ENCODE assay signal across 22 mouse cellular contexts in genomic region chr12:93273652-93274051, GRCm38 (mm10).
DNase-seq lines count a peak whose midpoint lies in the region; ATAC-seq and TF ChIP-seq lines count a peak whose summit lies in the region.
"Had no signal": no experiment of that assay in that cellular context is flagged by ENCODE, and none has a peak within 500 bp of the region (broad histone marks: within the 10 kb centered on the region; RNA-seq: fewer than 3 reads in every experiment).

No protein-coding gene starts in this region.

- H3K27me3 ChIP-seq in kidney, adult 2 months (replicated peaks; ENCODE audit: control insufficient read depth, insufficient read depth, low read length) = no peaks in the 10 kb centered on the region
- no peaks in the 10 kb centered on the region for H3K27me3 ChIP-seq in kidney, embryonic 15.5 days
- H3K27me3 ChIP-seq: embryonic facial prominence, embryonic 12.5 days; forebrain, embryonic 13.5 days; hindbrain, embryonic 12.5 days had no signal

- H3K4me1 ChIP-seq in kidney, adult 2 months (ENCODE audit: control insufficient read depth, insufficient read depth, low read length) = peaks cover 3% of the 10 kb centered on the region; the same call in 1 of the 2 replicates
- H3K4me1 ChIP-seq in kidney, embryonic 15.5 days = no peaks in the 10 kb centered on the region
- H3K4me1 ChIP-seq: embryonic facial prominence, embryonic 12.5 days; forebrain, embryonic 13.5 days; heart, embryonic 10.5 days; hindbrain, embryonic 12.5 days had no signal

- ATAC-seq in kidney, embryonic 15.5 days (replicated peaks; ENCODE audit: low FRiP score) = peak; percentile 97
- ATAC-seq: forebrain, embryonic 13.5 days; forebrain, postnatal 0 days; hindbrain, embryonic 16.5 days had no signal

- TF ChIP-seq POLR2A in kidney, adult 2 months (IDR thresholded peaks at IDR 0.05; ENCODE audit: low read depth, low read length) = no peak

- intact Hi-C loops in left cerebral cortex, postnatal 4 days (cut with DNase I) = no loop called here

- H3K27ac ChIP-seq in kidney, adult 2 months (ENCODE audit: insufficient read depth, low read depth, low read length) = no peak overlapping the region
- H3K27ac ChIP-seq in kidney, embryonic 15.5 days = no peak overlapping the region
- H3K27ac ChIP-seq: embryonic facial prominence, embryonic 12.5 days; forebrain, embryonic 13.5 days; gastrocnemius, adult 2 months; heart, embryonic 10.5 days; hindbrain, embryonic 12.5 days had no signal

- WGBS in kidney, adult 2 months = 24% methylated on average over 2 of the region's 2 CpGs
- 59% methylated on average over 2 of the region's 2 CpGs for WGBS in kidney, embryonic 15.5 days

- no peaks in the 10 kb centered on the region for H3K36me3 ChIP-seq in kidney, adult 2 months (ENCODE audit: control insufficient read depth, insufficient read depth, low read length)
- H3K36me3 ChIP-seq in kidney, embryonic 15.5 days = no peaks in the 10 kb centered on the region
- H3K36me3 ChIP-seq: embryonic facial prominence, embryonic 12.5 days; heart, embryonic 10.5 days; hindbrain, embryonic 12.5 days had no signal

- no peak overlapping the region for H3K9ac ChIP-seq in kidney, embryonic 15.5 days
- H3K9ac ChIP-seq: embryonic facial prominence, embryonic 12.5 days; forebrain, embryonic 13.5 days; forebrain, postnatal 0 days; hindbrain, embryonic 12.5 days had no signal

- no peaks in the 10 kb centered on the region for H3K9me3 ChIP-seq in kidney, embryonic 15.5 days (replicated peaks)
- H3K9me3 ChIP-seq: embryonic facial prominence, embryonic 12.5 days; forebrain, embryonic 13.5 days; heart, embryonic 10.5 days; hindbrain, embryonic 12.5 days had no signal

- no peak overlapping the region for H3K4me3 ChIP-seq in kidney, adult 2 months (ENCODE audit: insufficient read depth, low read depth, low read length)
- H3K4me3 ChIP-seq in kidney, embryonic 15.5 days (replicated peaks) = no peak overlapping the region
- H3K4me3 ChIP-seq: embryonic facial prominence, embryonic 12.5 days; forebrain, embryonic 13.5 days; gastrocnemius, adult 2 months; heart, embryonic 10.5 days; hindbrain, embryonic 12.5 days had no signal

- DNase-seq in kidney, adult 18-20 months = peak; percentile 10
- peak; percentile 78 for DNase-seq in kidney, adult 2 months
- DNase-seq in kidney, postnatal 25 days = peak; percentile 14 to 34
- DNase-seq in frontal cortex, adult 2 months (ENCODE audit: extremely low spot score in 1 of 2, low spot score in 1 of 2) = no peak
- DNase-seq in cerebellum, adult 8-10 months = no peak
- DNase-seq in left cerebral cortex, postnatal 4 days = no peak
- DNase-seq: adrenal gland, adult 8-10 months; adrenal gland, postnatal 36 days; cerebellum, adult 9-10 months; cerebellum, postnatal 25 days; forebrain, postnatal 0 days; gastrocnemius, adult 2 months; gastrocnemius, postnatal 36 days; heart, adult 11 months; heart, postnatal 10 days; heart, postnatal 4 days had no signal

- no peak for TF ChIP-seq CTCF in kidney, adult 2 months (conservative IDR thresholded peaks at IDR 0.05; ENCODE audit: insufficient read depth, insufficient read length, low read depth, low read length)

- no peak overlapping the region for H3K4me2 ChIP-seq in kidney, embryonic 15.5 days
- H3K4me2 ChIP-seq: embryonic facial prominence, embryonic 12.5 days; forebrain, embryonic 13.5 days; hindbrain, embryonic 12.5 days had no signal

Comparison
In these comparisons a context has a peak if more than half of its experiments do, and no peak if none do; other contexts are left out.
1. DNase-seq: peak in kidney, adult 18-20 months (single experiment), kidney, adult 2 months (single experiment) and kidney, postnatal 25 days (2 of 2); none in frontal cortex, adult 2 months (0 of 2), cerebellum, adult 8-10 months (single experiment) and left cerebral cortex, postnatal 4 days (single experiment).